Mouse (Mus musculus) lung, adult 2 months (tissue): ENCODE measurements around the gene Gm10521.

ENCODE experiments used
- CTCF ChIP-seq: fragments of 200-500 bp; IDR thresholded peaks from 2 replicates; pipeline ENCODE4 v1.5.1; 2011; ENCODE audit warnings: mild to moderate bottlenecking, low read length, control low read depth; ENCODE audit not compliant: insufficient read depth
- POLR2A ChIP-seq: fragments of 200-500 bp; IDR thresholded peaks from 2 replicates; pipeline ENCODE4 v1.6.1; 2011; ENCODE audit warnings: low read depth, mild to moderate bottlenecking, control low read depth, low read length, borderline replicate concordance; ENCODE audit errors: extremely low read depth

- no peak for TF ChIP-seq POLR2A
- no peak for TF ChIP-seq CTCF
Measured at GRCm38 (mm10) chr1:171922844-171923243, 27.4 kb downstream of the Gm10521 start.
